Mouse (Mus musculus) E14TG2a.4 (cell line): ENCODE data around the gene Icmt.

Source experiments
- CTCF ChIP-seq: conservative IDR thresholded peaks from 2 replicates; pipeline ENCODE4 v1.5.1; 2014; ENCODE audit warnings: low read length
- NANOG ChIP-seq: IDR thresholded peaks from 2 replicates; pipeline ENCODE4 v1.6.1; 2014; ENCODE audit warnings: borderline replicate concordance, low read length, mixed read lengths
- POU5F1 ChIP-seq: IDR thresholded peaks from 2 replicates; pipeline ENCODE4 v1.6.1; 2014; ENCODE audit warnings: low read length, borderline replicate concordance

GRCm38 (mm10) chr4:152333587-152333986 lies 36.6 kb downstream of the Icmt start:
- no peak for TF ChIP-seq CTCF
- TF ChIP-seq POU5F1 = no peak
- no peak for TF ChIP-seq NANOG
